ENCODE assay signal across 15 mouse cellular contexts in the genomic region with DNA sequence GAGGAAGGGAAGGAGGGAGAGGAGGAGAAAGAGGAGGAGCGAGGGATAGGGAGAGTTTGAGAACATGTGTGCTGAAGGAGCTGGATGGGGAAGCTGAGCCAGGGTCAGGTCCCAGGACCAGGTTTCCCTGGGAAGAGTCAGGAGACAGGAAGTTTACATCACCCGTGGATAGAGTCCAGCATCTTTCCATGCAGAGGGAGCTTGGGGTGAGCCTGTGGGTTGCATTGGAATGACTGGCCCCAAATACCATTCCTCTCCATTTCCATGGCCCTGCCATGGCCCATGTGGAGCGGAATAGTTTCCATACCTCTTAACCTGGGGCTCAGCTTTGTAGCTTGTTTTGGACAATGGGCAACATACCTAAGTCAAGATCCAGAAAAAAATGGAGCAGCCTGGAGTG.
"Had no signal": no experiment of that assay in that cellular context is flagged by ENCODE, and none has a peak within 500 bp of the region (broad histone marks: within the 10 kb centered on the region; RNA-seq: fewer than 3 reads in every experiment).

No protein-coding gene starts in this region.

- H3K4me3 ChIP-seq: lung, embryonic 15.5 days; megakaryocyte, embryonic 14.5 days; midbrain, embryonic 13.5 days; midbrain, embryonic 15.5 days; neural tube, embryonic 12.5 days; stomach, embryonic 15.5 days had no signal

- ATAC-seq: midbrain, embryonic 13.5 days; midbrain, embryonic 15.5 days had no signal

- H3K9ac ChIP-seq: lung, embryonic 15.5 days; midbrain, embryonic 13.5 days; midbrain, embryonic 15.5 days; neural tube, embryonic 12.5 days; stomach, embryonic 15.5 days had no signal

- H3K4me2 ChIP-seq: lung, embryonic 15.5 days; midbrain, embryonic 11.5 days; midbrain, embryonic 13.5 days; midbrain, embryonic 15.5 days; neural tube, embryonic 12.5 days; stomach, embryonic 15.5 days had no signal

- DNase-seq: lung, postnatal 14 days; lung, postnatal 36 days; right cerebral cortex, postnatal 14 days; thymus, adult 2 months; thymus, postnatal 25 days; thymus, postnatal 4 days had no signal

- H3K27me3 ChIP-seq: lung, embryonic 15.5 days; midbrain, embryonic 13.5 days; midbrain, embryonic 15.5 days; stomach, embryonic 15.5 days had no signal

- H3K9me3 ChIP-seq: lung, embryonic 15.5 days; megakaryocyte, embryonic 14.5 days; midbrain, embryonic 13.5 days; midbrain, embryonic 15.5 days; neural tube, embryonic 12.5 days; stomach, embryonic 15.5 days had no signal

- H3K27ac ChIP-seq: lung, embryonic 15.5 days; macrophage; midbrain, embryonic 13.5 days; midbrain, embryonic 15.5 days; neural tube, embryonic 12.5 days; stomach, embryonic 15.5 days; stomach, postnatal 0 days had no signal

- H3K4me1 ChIP-seq: lung, embryonic 15.5 days; megakaryocyte, embryonic 14.5 days; neural tube, embryonic 12.5 days; stomach, embryonic 15.5 days had no signal

- H3K36me3 ChIP-seq: lung, embryonic 15.5 days; midbrain, embryonic 13.5 days; midbrain, embryonic 15.5 days; neural tube, embryonic 12.5 days; stomach, embryonic 15.5 days had no signal
